Mouse (Mus musculus): ENCODE measurements around the gene Vps29.

- no peak for TF ChIP-seq POLR2A (IDR thresholded peaks at IDR 0.05; ENCODE audit: low read depth, low read length)
- no peak for TF ChIP-seq CTCF (IDR thresholded peaks at IDR 0.05; ENCODE audit: extremely low read depth, insufficient read length, insufficient replicate concordance, low read depth, low read length)
Measured at GRCm38 (mm10) chr5:122311692-122312091, 42.5 kb upstream of the Vps29 start.
